1 mouse cellular context compared by ENCODE assay signal in the genomic region with DNA sequence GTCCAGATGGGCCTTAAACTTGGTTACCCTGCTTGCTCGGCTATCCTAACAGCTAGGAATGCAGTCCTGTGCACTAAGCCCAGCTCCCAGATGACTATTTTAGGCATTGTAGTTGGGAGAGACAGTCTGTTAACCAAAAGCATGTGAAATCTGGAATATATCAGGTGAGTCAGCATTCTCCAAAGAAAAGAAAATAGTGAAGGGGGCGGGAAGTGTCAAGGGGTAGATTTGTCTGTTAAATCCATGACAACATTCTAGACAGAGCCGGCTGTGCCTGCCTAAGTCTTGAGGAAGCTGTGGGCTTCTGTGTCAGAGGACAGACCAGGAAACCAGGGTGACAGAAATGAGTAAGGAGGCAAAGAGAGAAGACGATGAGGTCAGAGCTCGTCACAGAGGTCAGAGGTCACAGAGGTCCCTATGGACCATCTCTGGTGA.
TF ChIP-seq lines count a peak whose summit lies in the region.

No protein-coding gene starts in this region.

TF ChIP-seq in CH12.LX, 34 proteins besides CTCF, POLR2A, EP300 and RAD21:
- TF ChIP-seq HCFC1 (IDR thresholded peaks at IDR 0.05; ENCODE audit: low read depth, low read length) (no peak), E2F4 (IDR thresholded peaks at IDR 0.05; ENCODE audit: insufficient replicate concordance, low read depth, low read length) (no peak), ELF1 (IDR thresholded peaks at IDR 0.05; ENCODE audit: low read depth, low read length) (0 out of 2 replicates have a peak, but pooled peaks have one; percentile 32), GABPA (IDR thresholded peaks at IDR 0.05; ENCODE audit: insufficient replicate concordance, low read depth, low read length) (no peak), SIN3A (IDR thresholded peaks at IDR 0.05; ENCODE audit: low read length) (no peak), SMC3 (IDR thresholded peaks at IDR 0.05; ENCODE audit: low read depth, low read length) (no peak), MEF2A (IDR thresholded peaks at IDR 0.05; ENCODE audit: borderline replicate concordance, low read depth, low read length) (no peak), ETS1 (conservative IDR thresholded peaks at IDR 0.05; ENCODE audit: low read depth, low read length) (peak; percentile 59), CHD1 (IDR thresholded peaks at IDR 0.05; ENCODE audit: low read depth, low read length) (no peak), TCF12 (IDR thresholded peaks at IDR 0.05; ENCODE audit: low read depth, low read length) (no peak), MAFK (IDR thresholded peaks at IDR 0.05; ENCODE audit: insufficient replicate concordance, low read length) (0 out of 2 replicates have a peak, but pooled peaks have one; percentile 6), NRF1 (IDR thresholded peaks at IDR 0.05; ENCODE audit: low read depth, low read length) (no peak), CHD2 (IDR thresholded peaks at IDR 0.05; ENCODE audit: low read length) (peak; percentile 39; the same call in 1 of the 2 replicates), JUN (IDR thresholded peaks at IDR 0.05; ENCODE audit: insufficient read depth, low read depth, low read length) (peak; percentile 51; the same call in 1 of the 2 replicates), USF1 (IDR thresholded peaks at IDR 0.05; ENCODE audit: low read depth, low read length) (no peak), IRF4 (IDR thresholded peaks at IDR 0.05; ENCODE audit: low read depth, low read length) (peak; percentile 71), JUND (conservative IDR thresholded peaks at IDR 0.05; ENCODE audit: low read depth, low read length) (peak; percentile 62), MAZ (IDR thresholded peaks at IDR 0.05; ENCODE audit: low read depth, low read length) (no peak)
